Mouse (Mus musculus) embryonic stem cell, embryonic (primary cell): ENCODE results near the gene Zfp493.
"Not testable (repeated sequence)": the region's sequence is repeated elsewhere in the genome, so short reads cannot be mapped to it uniquely, and the experiment has no call there.

ENCODE experiments used
- CTCF ChIA-PET, 4 experiments: fragments of 300-600 bp in 2 of 4; fragments of 350-600 bp in 2 of 4; sonication (Branson Sonifier 250); formaldehyde crosslinking; loops; one replicate each; lab custom pipeline; 2022; ENCODE audit warnings: inconsistent platforms in 2 of 4; lab: Charles Lee
- POLR2A ChIA-PET, 4 experiments: fragments of 300-600 bp in 2 of 4; fragments of 350-600 bp in 2 of 4; sonication (Branson Sonifier 250); formaldehyde crosslinking; loops; one replicate each; lab custom pipeline; 2022; ENCODE audit warnings: antibody characterized with exemption in 4 of 4, inconsistent platforms in 1 of 4; lab: Charles Lee

Gene Zfp493

GRCm38 (mm10) chr13:67813710-67814660 lies 34.5 kb downstream of the Zfp493 start, which contains the start of gene Zfp273:
Gene Zfp273 (plus strand): TSS chr13:67813740.
- ChIA-PET CTCF (interaction anchor here in 1 of 4 experiments (1.3 kb wide), 1 partner anchor 17 kb away, joined by 6 read pairs; the partner anchor contains the start of gene Gm10037), POLR2A (interaction anchor here in 3 of 4 experiments (0.6 to 2.4 kb wide), 33 partner anchors 8 to 288 kb away, joined by 3 to 34 read pairs (median 4); partner anchors contain the start of genes Gm10037 (in 2 of the 3), Zfp493 (in 2 of the 3), Gm26965 (in 1 of the 3) and Zfp729b (in 1 of the 3))

DNA sequence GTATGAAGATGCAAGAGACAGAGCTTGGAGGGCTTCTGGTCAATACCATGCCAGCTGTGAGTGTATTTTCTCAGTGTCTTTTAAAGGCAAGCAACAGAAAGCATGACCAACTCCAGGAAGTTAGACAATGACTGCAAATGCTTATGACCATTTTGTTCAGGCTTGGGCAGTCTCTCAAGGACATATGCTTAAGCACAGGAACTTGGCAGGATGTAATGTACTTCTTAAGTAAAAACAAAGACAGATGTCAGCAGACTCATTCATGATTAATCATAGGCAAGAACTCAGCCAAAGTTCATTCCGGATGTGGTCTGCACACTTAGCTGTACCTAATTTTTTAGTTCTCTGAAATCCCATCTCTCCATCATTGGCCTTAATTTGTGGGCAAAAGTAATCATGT lies 39.1 kb downstream of the Zfp493 start:
- POLR2A ChIA-PET, result interaction anchor here in 3 of 4 experiments (0.6 to 1.6 kb wide), 5 partner anchors 11 to 39 kb away, joined by 3 to 5 read pairs (median 3); partner anchors contain the start of gene Zfp493 (in 1 of the 3)
- CTCF ChIA-PET, result no interaction called here

GRCm38 (mm10) chr13:67830911-67831336 lies 51.4 kb downstream of the Zfp493 start, which contains the start of gene Gm10037:
Gene Gm10037 (plus strand): TSS chr13:67831106.
- ChIA-PET CTCF (interaction anchor here in 3 of 4 experiments (0.8 to 1.2 kb wide), 10 partner anchors 14 to 222 kb away, joined by 3 to 7 read pairs (median 4); partner anchors contain the start of genes Gm49345 (in 1 of the 3) and Zfp729a (in 1 of the 3)), POLR2A (interaction anchor here in 3 of 4 experiments (0.6 to 1.6 kb wide), 23 partner anchors 8 to 637 kb away, joined by 3 to 13 read pairs (median 3); partner anchors contain the start of genes Gm26965 (in 1 of the 3), Gm49345 (in 1 of the 3), Zfp455 (in 1 of the 3) and Zfp65 (in 1 of the 3))

DNA sequence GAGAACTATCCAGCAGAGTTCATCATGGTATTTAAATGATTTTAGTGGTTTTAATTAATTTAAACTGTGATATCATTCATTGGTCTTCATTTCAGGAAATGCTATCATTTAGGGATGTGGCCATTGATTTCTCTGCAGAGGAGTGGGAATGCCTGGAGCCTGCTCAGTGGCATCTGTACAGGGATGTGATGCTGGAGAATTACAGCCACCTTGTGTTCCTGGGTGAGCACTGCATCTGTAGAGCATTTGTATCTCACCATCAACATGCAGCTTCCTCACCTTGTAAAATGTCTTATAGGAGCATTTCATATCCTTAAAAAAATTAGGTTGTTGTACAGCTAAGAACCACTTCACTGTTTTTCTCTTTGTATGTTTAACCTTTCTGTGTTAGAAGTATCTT lies 53.6 kb downstream of the Zfp493 start:
- POLR2A ChIA-PET, result interaction anchor here in 2 of 4 experiments (0.6 to 1.3 kb wide), 2 partner anchors 196 to 666 kb away, joined by 3 read pairs; partner anchors contain the start of genes Gm49345 (in 1 of the 2) and Zfp729a (in 1 of the 2)
- CTCF ChIA-PET, result not testable (repeated sequence)
